Mouse (Mus musculus) gastrocnemius, adult 18-20 months (tissue): ENCODE data around the gene Gm20388. TPM values are rescaled to one million over a fixed set of nuclear protein-coding genes. Genes with fewer than 3 reads are reported as not detected.

Source experiments
- DNase-seq: peaks from one replicate; pipeline ENCODE4 v3.0.0; 2021; ENCODE audit warnings: low spot score
- total RNA-seq, 2 experiments: library from RNA; stranded (reverse); gene quantifications; 2 replicates each; pipeline ENCODE4 v1.2.3; 2021

The Gm20388 gene
- total RNA-seq, 2 experiments from 2014 or later, result 10.5 to 12.3 TPM

GRCm38 (mm10) chr8:121827726-121828125, 1917.1 kb downstream of the Gm20388 start:
- no peak for DNase-seq

- DNase-seq, result no peak
These were observed 1917.9 kb downstream of the Gm20388 start for GRCm38 (mm10) chr8:121828376-121829023.

GRCm38 (mm10) chr8:121829048-121829776, 1918.6 kb downstream of the Gm20388 start, which contains the start of gene Klhdc4:
Klhdc4 (minus strand) TSS chr8:121829569.
- DNase-seq, result peak; percentile 89

GRCm38 (mm10) chr8:121829777-121830362, 1919.2 kb downstream of the Gm20388 start:
- no peak for DNase-seq

- DNase-seq, result no peak
These were observed 1921.4 kb downstream of the Gm20388 start for GRCm38 (mm10) chr8:121832061-121832460.

GRCm38 (mm10) chr8:121832503-121832902, 1921.9 kb downstream of the Gm20388 start:
- peak; percentile 55 for DNase-seq

- no peak for DNase-seq
These were observed 1930.6 kb downstream of the Gm20388 start for GRCm38 (mm10) chr8:121841242-121841641.

- no peak for DNase-seq
These were observed 1931.7 kb downstream of the Gm20388 start for GRCm38 (mm10) chr8:121842064-121842955.

- no peak for DNase-seq
These were observed 1932.6 kb downstream of the Gm20388 start for GRCm38 (mm10) chr8:121843184-121843733.

GRCm38 (mm10) chr8:121844765-121845164, 1934.1 kb downstream of the Gm20388 start:
- no peak for DNase-seq

GRCm38 (mm10) chr8:121846815-121847214, 1936.2 kb downstream of the Gm20388 start:
- DNase-seq, result no peak

- no peak for DNase-seq
These were observed 1936.7 kb downstream of the Gm20388 start for GRCm38 (mm10) chr8:121847261-121847822.

- DNase-seq, result no peak
These were observed 1937.3 kb downstream of the Gm20388 start for GRCm38 (mm10) chr8:121847987-121848386.

- no peak for DNase-seq
These were observed 1937.9 kb downstream of the Gm20388 start for GRCm38 (mm10) chr8:121848495-121848894.

GRCm38 (mm10) chr8:121849303-121849702, 1938.7 kb downstream of the Gm20388 start:
- no peak for DNase-seq

GRCm38 (mm10) chr8:121850018-121850417, 1939.4 kb downstream of the Gm20388 start:
- peak; percentile 55 for DNase-seq

- no peak for DNase-seq
These were observed 1939.8 kb downstream of the Gm20388 start for GRCm38 (mm10) chr8:121850436-121850820.

- DNase-seq, result peak; percentile 98
These were observed 1940.3 kb downstream of the Gm20388 start for GRCm38 (mm10) chr8:121850821-121851470.

GRCm38 (mm10) chr8:121851716-121852115, 1941.1 kb downstream of the Gm20388 start:
- no peak for DNase-seq

- no peak for DNase-seq
These were observed 1941.8 kb downstream of the Gm20388 start for GRCm38 (mm10) chr8:121852464-121852863.
